11 mouse cellular contexts compared by ENCODE assay signal in the genomic region with DNA sequence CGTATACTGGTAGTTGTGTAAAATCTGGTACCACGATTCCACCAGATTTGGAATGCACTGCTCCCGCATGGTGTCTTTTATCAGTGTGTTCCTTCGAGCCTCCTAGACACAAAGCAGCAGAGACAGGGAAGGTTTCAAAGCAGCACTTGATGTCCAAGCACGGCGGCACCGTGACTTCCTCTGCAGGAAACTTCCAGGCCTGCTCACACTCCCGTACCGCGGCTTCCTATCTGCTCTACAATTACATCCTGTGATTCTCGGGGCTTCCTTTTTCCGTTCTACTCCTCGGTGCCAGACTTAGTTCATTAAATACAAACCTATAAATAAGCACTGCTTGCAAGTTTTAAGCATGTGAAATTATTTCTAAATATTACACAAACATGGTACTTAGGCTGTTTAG. TPM values are rescaled to one million over a fixed set of nuclear protein-coding genes. Genes with fewer than 3 reads are reported as not detected.
DNase-seq lines count a peak whose midpoint lies in the region; ATAC-seq and TF ChIP-seq lines count a peak whose summit lies in the region.
"Had no signal": no experiment of that assay in that cellular context is flagged by ENCODE, and none has a peak within 500 bp of the region (broad histone marks: within the 10 kb centered on the region; RNA-seq: fewer than 3 reads in every experiment).

No protein-coding gene starts in this region.

- H3K9ac ChIP-seq in liver, adult 2 months (ENCODE audit: low read depth, low read length), result no peak overlapping the region
- H3K9ac ChIP-seq in liver, embryonic 12.5 days, result no peak overlapping the region
- H3K9ac ChIP-seq in hindbrain, embryonic 14.5 days, result no peak overlapping the region
- H3K9ac ChIP-seq: forebrain, embryonic 13.5 days; limb, embryonic 13.5 days had no signal

- intact Hi-C loops in heart, postnatal 36 days (cut with DNase I), result no loop called here

- peaks cover 74% of the 10 kb centered on the region for H3K36me3 ChIP-seq in liver, adult 2 months (ENCODE audit: control insufficient read depth, insufficient read depth, low read length)
- peaks cover 97% of the 10 kb centered on the region for H3K36me3 ChIP-seq in liver, embryonic 12.5 days
- peaks cover 90% of the 10 kb centered on the region for H3K36me3 ChIP-seq in hindbrain, embryonic 14.5 days (replicated peaks; ENCODE audit: control insufficient read depth, insufficient read depth)

- no peak for TF ChIP-seq CTCF in liver, adult 2 months (IDR thresholded peaks at IDR 0.05; ENCODE audit: low read depth, low read length)
- no peak for TF ChIP-seq CTCF in lung, adult 2 months (IDR thresholded peaks at IDR 0.05; ENCODE audit: insufficient read depth, low read length)

- ATAC-seq in liver, embryonic 12.5 days, result no peak
- ATAC-seq in hindbrain, embryonic 14.5 days (ENCODE audit: low FRiP score), result no peak
- ATAC-seq: forebrain, embryonic 13.5 days had no signal

- H3K27ac ChIP-seq in liver, adult 2 months (replicated peaks; ENCODE audit: insufficient read depth, low read depth, low read length), result peak overlapping the region; percentile 38; the same call in 1 of the 2 replicates
- no peak overlapping the region for H3K27ac ChIP-seq in liver, embryonic 12.5 days
- no peak overlapping the region for H3K27ac ChIP-seq in hindbrain, embryonic 14.5 days
- H3K27ac ChIP-seq: forebrain, embryonic 13.5 days; limb, embryonic 13.5 days had no signal

- H3K4me2 ChIP-seq in liver, embryonic 12.5 days, result no peak overlapping the region
- no peak overlapping the region for H3K4me2 ChIP-seq in hindbrain, embryonic 14.5 days (replicated peaks)
- H3K4me2 ChIP-seq: forebrain, embryonic 13.5 days; limb, embryonic 13.5 days had no signal

- TF ChIP-seq POLR2A in liver, adult 2 months (IDR thresholded peaks at IDR 0.05; ENCODE audit: extremely low read depth, insufficient read depth, low read length), result no peak
- peak; percentile 47; the same call in 1 of the 2 replicates for TF ChIP-seq POLR2A in lung, adult 2 months (IDR thresholded peaks at IDR 0.05; ENCODE audit: borderline replicate concordance, extremely low read depth, low read depth, low read length)

- H3K4me1 ChIP-seq in liver, adult 2 months (ENCODE audit: control insufficient read depth, insufficient read depth, low read length), result peaks cover 8% of the 10 kb centered on the region; the same call in 1 of the 2 replicates
- H3K4me1 ChIP-seq in liver, embryonic 12.5 days, result no peaks in the 10 kb centered on the region
- H3K4me1 ChIP-seq in lung, adult 2 months (ENCODE audit: control insufficient read depth, insufficient read depth, low read length), result peaks cover 6% of the 10 kb centered on the region
- H3K4me1 ChIP-seq in hindbrain, embryonic 14.5 days (replicated peaks; ENCODE audit: control insufficient read depth, insufficient read depth, low read length), result no peaks in the 10 kb centered on the region
- H3K4me1 ChIP-seq: forebrain, embryonic 13.5 days; limb, embryonic 13.5 days had no signal

- 72% methylated on average over 13 of the region's 13 CpGs for WGBS in liver, adult 2 months
- 51% methylated on average over 13 of the region's 13 CpGs for WGBS in liver, embryonic 12.5 days (ENCODE audit: insufficient replicate concordance)
- 52% methylated on average over 13 of the region's 13 CpGs for WGBS in lung, adult 2 months
- WGBS in hindbrain, embryonic 14.5 days, result 92% methylated on average over 13 of the region's 13 CpGs

- H3K27me3 ChIP-seq in liver, adult 2 months (ENCODE audit: control insufficient read depth, insufficient read depth, low read length), result no peaks in the 10 kb centered on the region
- H3K27me3 ChIP-seq in liver, embryonic 12.5 days (replicated peaks), result no peaks in the 10 kb centered on the region
- no peaks in the 10 kb centered on the region for H3K27me3 ChIP-seq in hindbrain, embryonic 14.5 days (ENCODE audit: control insufficient read depth, insufficient read depth, low read length)
- H3K27me3 ChIP-seq: forebrain, embryonic 13.5 days; limb, embryonic 13.5 days had no signal

- peak; percentile 24 for DNase-seq in liver, adult 2 months (ENCODE audit: extremely low read depth, low read depth, low spot score)
- DNase-seq in heart, postnatal 36 days, result peak; percentile 44 to 45
- DNase-seq in lung, adult 2 months, result peak; percentile 20
- no peak for DNase-seq in hindbrain, embryonic 14.5 days (ENCODE audit: low spot score)
- DNase-seq in spleen, adult 18-20 months, result no peak
- DNase-seq in layer of hippocampus, adult 9-11 months, result no peak
- DNase-seq: right cerebral cortex, postnatal 25 days had no signal

- no peak overlapping the region for H3K4me3 ChIP-seq in liver, adult 2 months (ENCODE audit: insufficient read depth, low read depth, low read length)
- no peak overlapping the region for H3K4me3 ChIP-seq in liver, embryonic 12.5 days
- H3K4me3 ChIP-seq in lung, adult 2 months (replicated peaks; ENCODE audit: extremely low read depth, low read depth, low read length), result no peak overlapping the region
- no peak overlapping the region for H3K4me3 ChIP-seq in hindbrain, embryonic 14.5 days (replicated peaks; ENCODE audit: low read length)
- H3K4me3 ChIP-seq: forebrain, embryonic 13.5 days; limb, embryonic 13.5 days; myocyte had no signal

- H3K9me3 ChIP-seq in liver, embryonic 12.5 days (replicated peaks), result no peaks in the 10 kb centered on the region
- H3K9me3 ChIP-seq in hindbrain, embryonic 14.5 days (ENCODE audit: control insufficient read depth, low read length), result no peaks in the 10 kb centered on the region
- H3K9me3 ChIP-seq: limb, embryonic 13.5 days had no signal

- H3K79me2 ChIP-seq in liver, adult 2 months (ENCODE audit: control insufficient read depth, insufficient read depth, low read length), result peaks cover 3% of the 10 kb centered on the region; the same call in 1 of the 2 replicates

RNA-seq across cellular contexts. Expression of a gene that starts 12.6 kb away (rescaled TPM):
- total RNA-seq in liver, adult 2 months (2014; rRNA removed), result 55.5 and 66.8 TPM in 2 replicates
- 67.4 and 71.7 TPM in 2 replicates for polyA plus RNA-seq in liver, adult 2 months (2012; rRNA removed)
- 67.8 and 68.8 TPM in 2 replicates for polyA plus RNA-seq in liver, embryonic 12.5 days (2016; fragmentation: Nextera tagmentation; extraction: Ambion mirVana)
- 10 to 100 TPM; 21.9 to 29.4 TPM for total RNA-seq in heart, postnatal 36 days (2021)
- 95.5 and 107 TPM in 2 replicates for polyA plus RNA-seq in lung, adult 2 months (2012; rRNA removed)
- 31.7 and 41.0 TPM in 2 replicates for polyA plus RNA-seq in hindbrain, embryonic 14.5 days (2014; fragmentation: Nextera tagmentation; extraction: Ambion mirVana)

RNA-seq across cellular contexts. Expression of a gene that starts 27.0 kb away (rescaled TPM):
- total RNA-seq in liver, adult 2 months (2014; rRNA removed), result 24.7 and 25.3 TPM in 2 replicates
- polyA plus RNA-seq in liver, adult 2 months (2012; rRNA removed), result 7.1 and 8.2 TPM in 2 replicates
- 24.8 and 25.8 TPM in 2 replicates for polyA plus RNA-seq in liver, embryonic 12.5 days (2016; fragmentation: Nextera tagmentation; extraction: Ambion mirVana)
- 10 to 100 TPM; 19.3 to 23.9 TPM for total RNA-seq in heart, postnatal 36 days (2021)
- 8.9 and 20.4 TPM in 2 replicates for polyA plus RNA-seq in lung, adult 2 months (2012; rRNA removed)
- polyA plus RNA-seq in hindbrain, embryonic 14.5 days (2014; fragmentation: Nextera tagmentation; extraction: Ambion mirVana), result 33.4 and 33.6 TPM in 2 replicates

RNA-seq across cellular contexts. Expression of a gene that starts 27.8 kb away (rescaled TPM):
- total RNA-seq in liver, adult 2 months (2014; rRNA removed), result not detected in 2 replicates
- not detected in 2 replicates for polyA plus RNA-seq in liver, adult 2 months (2012; rRNA removed)
- polyA plus RNA-seq in liver, embryonic 12.5 days (2016; fragmentation: Nextera tagmentation; extraction: Ambion mirVana), result 0.11 and 0.18 TPM in 2 replicates
- total RNA-seq in heart, postnatal 36 days (2021), result not detected
- polyA plus RNA-seq in lung, adult 2 months (2012; rRNA removed), result 0.59 and 1.0 TPM in 2 replicates
- polyA plus RNA-seq in hindbrain, embryonic 14.5 days (2014; fragmentation: Nextera tagmentation; extraction: Ambion mirVana), result 0.16 and 0.31 TPM in 2 replicates
- polyA plus RNA-seq: forebrain, embryonic 13.5 days; myocyte had no signal

Comparison
In these comparisons a context has a peak if more than half of its experiments do, and no peak if none do; other contexts are left out.
1. DNase-seq: peak in liver, adult 2 months (single experiment), heart, postnatal 36 days (2 of 2) and lung, adult 2 months (single experiment); none in hindbrain, embryonic 14.5 days (single experiment), spleen, adult 18-20 months (0 of 2) and layer of hippocampus, adult 9-11 months (single experiment).